Mouse (Mus musculus): ENCODE measurements around the gene Mlec. TPM values are rescaled to one million over a fixed set of nuclear protein-coding genes. Genes with fewer than 3 reads are reported as not detected.
A peak's percentile ranks its signal among the peaks of the same experiment; 100 is the strongest.

Mlec gene
- total RNA-seq (2021), result 100 to 1,000 TPM; 173 to 221 TPM
- long read RNA-seq, experiment 1, full-length matches to known transcripts, result 146 of 180 reads
- long read RNA-seq, experiment 1, partial matches to known transcripts, result 1 of 180 reads
- long read RNA-seq, experiment 1, other reads (novel, unspliced or antisense), result 33 of 180 reads
- long read RNA-seq, experiment 2, full-length matches to known transcripts, result 171 of 309 reads
- long read RNA-seq, experiment 2, partial matches to known transcripts, result 1 of 309 reads
- long read RNA-seq, experiment 2, other reads (novel, unspliced or antisense), result 137 of 309 reads

DNA sequence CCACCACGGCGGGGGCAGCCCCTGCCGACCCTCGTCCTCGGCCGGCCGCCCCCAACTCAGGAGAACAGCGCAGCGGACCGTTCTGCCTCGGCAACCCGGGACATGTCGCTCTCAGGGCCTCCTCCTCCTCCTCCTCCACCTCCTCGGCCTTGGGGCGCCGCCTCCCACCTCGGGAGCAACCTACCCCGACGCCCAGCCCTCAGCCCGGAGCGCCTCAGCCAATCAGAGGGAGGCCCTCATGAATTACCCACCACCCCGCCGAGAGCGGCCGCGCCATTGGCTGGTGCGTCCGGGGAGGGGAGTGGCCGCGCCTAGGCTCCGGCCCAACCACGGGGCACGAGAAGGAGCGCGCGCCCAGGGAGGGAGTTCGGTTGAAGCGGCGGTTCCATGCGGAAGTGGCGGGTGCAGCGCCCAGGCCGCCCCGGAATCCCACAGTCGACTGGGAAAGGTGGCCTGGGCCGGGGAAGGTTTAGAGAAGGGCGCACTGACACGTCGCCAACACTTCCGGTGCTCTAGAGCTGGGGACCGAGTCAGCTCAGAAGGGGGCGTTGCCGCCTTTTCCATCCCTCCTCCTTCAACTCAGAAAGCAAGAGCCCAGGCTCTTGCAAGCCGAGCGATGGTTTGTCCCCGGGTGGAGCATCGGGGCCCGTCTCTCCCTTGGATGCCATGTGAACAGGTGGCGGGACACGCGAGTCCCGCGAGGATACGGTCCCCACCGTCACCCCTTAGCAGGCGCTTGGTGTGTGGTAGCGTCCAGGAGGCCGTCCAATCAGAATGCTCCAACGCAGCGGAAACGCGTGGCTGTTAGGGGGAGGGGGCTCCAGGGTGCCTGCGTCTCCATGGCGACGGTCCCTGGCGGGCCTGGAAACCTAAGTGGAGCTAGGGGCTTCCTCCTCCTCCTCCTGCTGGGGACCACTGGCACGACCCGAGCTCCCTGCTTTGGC lies at the start of gene Mlec:
Gene Mlec, minus strand, starts transcription at position 140 of the 944 bp plus-strand sequence.
- DNase-seq (ENCODE audit: low spot score in 2 of 2), result peak; percentile 95 to 97

- DNase-seq (ENCODE audit: low spot score in 2 of 2), result no peak
Observed at GRCm38 (mm10) chr5:115207244-115207643, 49.3 kb upstream of the Mlec start.

- no peak for DNase-seq (ENCODE audit: low spot score in 2 of 2)
Observed at GRCm38 (mm10) chr5:115204562-115205311, 46.8 kb upstream of the Mlec start.

DNA sequence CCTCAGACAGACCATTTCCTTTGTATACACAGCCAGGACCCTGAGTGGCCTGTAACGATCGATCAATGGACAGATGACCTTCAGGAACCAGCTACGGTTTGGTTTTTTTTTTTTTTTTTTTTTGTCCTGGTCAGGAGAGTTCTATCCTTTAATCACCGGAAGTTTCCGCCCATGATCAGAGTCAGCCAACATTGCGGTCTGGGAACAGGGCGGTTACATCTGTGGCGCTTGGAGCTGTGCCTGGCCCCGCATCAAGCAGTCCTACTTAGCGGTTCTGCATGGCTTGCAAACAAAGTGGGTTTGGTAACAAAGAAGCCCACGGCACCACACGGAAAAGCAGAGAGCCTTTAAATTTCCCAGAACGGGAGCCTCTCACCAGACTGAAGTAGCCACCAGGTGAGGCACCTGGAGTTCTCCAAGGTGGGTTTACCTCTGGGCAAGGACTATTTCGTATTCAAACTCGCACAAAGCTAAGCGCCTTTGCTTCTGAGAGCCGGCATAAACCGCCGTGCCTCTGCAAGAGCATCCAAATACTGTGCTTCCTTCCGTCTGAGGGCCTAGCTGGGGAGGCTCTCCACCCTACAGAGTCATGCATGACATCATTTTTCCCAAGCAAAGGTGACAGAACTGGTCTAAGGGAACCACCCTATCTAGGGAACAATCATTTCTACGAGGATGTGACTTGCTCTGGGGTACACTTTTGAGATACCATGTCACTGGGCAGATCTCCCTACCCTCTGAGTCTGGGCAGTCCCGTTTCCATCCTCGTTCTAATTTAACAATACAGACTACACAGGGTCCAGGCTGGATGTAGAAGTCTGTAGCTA lies 46.0 kb upstream of the Mlec start:
- no peak for DNase-seq (ENCODE audit: low spot score in 2 of 2)

- no peak for DNase-seq (ENCODE audit: low spot score in 2 of 2)
Observed at GRCm38 (mm10) chr5:115194626-115195221, 36.7 kb upstream of the Mlec start.

DNA sequence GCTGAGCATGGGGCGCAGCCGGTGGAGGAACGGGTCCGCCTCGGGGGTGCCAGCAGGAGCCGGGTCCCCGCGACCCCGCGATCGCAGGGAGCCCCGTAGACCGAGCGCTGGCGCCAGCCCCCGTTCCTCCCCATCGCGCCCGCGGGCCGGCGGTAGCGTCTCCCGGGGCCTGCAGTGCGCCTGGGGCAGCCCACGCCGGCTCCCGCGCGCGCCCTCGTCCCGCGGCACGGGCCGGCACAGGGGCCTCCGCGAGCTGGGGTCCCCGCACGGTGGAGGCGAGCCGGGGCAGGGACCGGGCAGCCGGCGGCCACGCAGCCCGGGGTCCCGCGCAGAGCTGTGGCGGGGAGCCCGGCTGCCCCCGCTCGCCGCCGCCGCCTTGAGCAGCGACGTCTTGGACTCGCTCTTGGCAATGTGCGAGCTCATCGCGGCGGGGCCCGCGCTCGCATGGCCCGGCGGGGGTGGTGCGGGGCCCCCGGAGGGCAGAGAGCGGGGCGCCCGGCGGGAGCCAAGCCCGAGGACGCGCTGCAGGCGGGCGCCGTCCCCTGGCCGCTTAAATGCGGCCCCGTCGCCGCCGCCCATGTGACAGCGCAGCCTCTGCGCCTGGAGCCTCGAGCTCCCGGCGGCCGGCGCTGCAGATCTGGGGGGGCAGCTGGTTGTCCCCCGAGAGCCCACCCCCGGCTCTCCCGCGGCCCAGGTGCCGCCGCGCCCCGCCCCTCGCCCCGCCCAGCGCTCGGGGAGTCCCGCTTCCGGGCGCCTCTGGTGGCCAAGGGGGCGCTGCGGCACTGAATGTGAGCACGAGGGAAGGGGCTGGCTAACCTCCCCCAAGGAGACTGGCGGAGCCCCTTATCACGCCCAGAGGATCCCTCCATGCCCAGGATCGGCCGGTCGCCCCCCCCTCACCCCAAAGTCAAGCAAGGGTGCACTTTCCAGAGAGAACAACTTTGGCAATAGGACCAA lies 36.0 kb upstream of the Mlec start, which contains the start of gene Cabp1:
Gene Cabp1, minus strand, starts transcription at position 713 of the 957 bp plus-strand sequence.
- peak; percentile 54 to 63 for DNase-seq (ENCODE audit: low spot score in 2 of 2)

- DNase-seq (ENCODE audit: low spot score in 2 of 2), result peak; percentile 69 to 81
Observed at GRCm38 (mm10) chr5:115193226-115193625, 35.2 kb upstream of the Mlec start.

GRCm38 (mm10) chr5:115192828-115193195 lies 34.8 kb upstream of the Mlec start:
- DNase-seq (ENCODE audit: low spot score in 2 of 2), result no peak

DNA sequence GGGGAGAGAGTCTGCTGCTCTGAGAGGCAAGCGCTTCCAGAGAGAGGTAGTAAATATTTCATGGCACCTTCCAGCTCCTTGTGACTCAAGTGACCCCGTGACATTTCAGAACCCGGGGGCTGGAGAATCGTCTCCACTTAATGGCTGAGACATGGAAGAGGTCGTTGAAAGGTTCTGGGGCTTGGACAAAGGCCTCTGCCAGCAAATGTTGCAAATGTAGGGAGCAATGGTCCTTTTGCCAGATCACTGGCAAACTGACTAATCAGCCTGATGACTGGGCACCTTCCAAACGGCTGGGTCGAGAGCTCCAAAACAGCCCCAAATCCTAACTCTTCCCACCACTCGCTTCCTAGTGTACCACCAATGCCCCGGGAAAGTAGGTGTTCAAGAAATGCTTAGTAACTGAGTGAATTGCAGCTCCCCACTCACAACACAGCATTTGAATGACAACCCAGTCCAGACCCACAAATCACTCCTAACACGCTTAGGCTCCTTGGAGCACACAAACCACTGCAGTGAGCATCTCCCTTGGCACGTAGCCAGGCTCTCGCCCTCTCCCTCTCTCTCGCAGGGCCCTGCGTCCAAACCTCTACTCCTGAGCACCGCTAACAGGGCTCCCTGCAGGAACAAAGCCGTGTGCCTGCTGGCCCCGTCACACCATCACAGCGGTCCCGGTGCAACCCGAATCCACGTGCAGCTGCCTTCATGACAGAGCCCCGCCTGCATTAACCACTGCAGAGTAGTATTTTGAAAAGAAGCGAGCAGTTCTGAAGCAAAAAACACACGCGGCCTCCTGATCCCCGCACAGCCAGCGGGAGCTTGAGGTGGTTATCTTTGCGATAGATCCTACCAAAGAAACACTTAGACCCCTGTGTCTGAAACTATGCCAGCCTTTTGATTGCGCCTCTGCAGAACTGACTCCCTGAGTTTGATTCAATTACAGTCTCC lies 34.2 kb upstream of the Mlec start:
- DNase-seq (ENCODE audit: low spot score in 2 of 2), result no peak

- no peak for DNase-seq (ENCODE audit: low spot score in 2 of 2)
Observed at GRCm38 (mm10) chr5:115190081-115190480, 32.1 kb upstream of the Mlec start.

- DNase-seq (ENCODE audit: low spot score in 2 of 2), result peak in 1 of 2 experiments; percentile 52
Observed at GRCm38 (mm10) chr5:115188824-115189223, 30.8 kb upstream of the Mlec start.

- peak; percentile 94 to 98 for DNase-seq (ENCODE audit: low spot score in 2 of 2)
Observed at GRCm38 (mm10) chr5:115187188-115188131, 29.5 kb upstream of the Mlec start.

GRCm38 (mm10) chr5:115186371-115187073 lies 28.5 kb upstream of the Mlec start:
- DNase-seq (ENCODE audit: low spot score in 2 of 2), result no peak

- no peak for DNase-seq (ENCODE audit: low spot score in 2 of 2)
Observed at GRCm38 (mm10) chr5:115184726-115185125, 26.7 kb upstream of the Mlec start.

- DNase-seq (ENCODE audit: low spot score in 2 of 2), result no peak
Observed at GRCm38 (mm10) chr5:115183482-115183881, 25.5 kb upstream of the Mlec start.

DNA sequence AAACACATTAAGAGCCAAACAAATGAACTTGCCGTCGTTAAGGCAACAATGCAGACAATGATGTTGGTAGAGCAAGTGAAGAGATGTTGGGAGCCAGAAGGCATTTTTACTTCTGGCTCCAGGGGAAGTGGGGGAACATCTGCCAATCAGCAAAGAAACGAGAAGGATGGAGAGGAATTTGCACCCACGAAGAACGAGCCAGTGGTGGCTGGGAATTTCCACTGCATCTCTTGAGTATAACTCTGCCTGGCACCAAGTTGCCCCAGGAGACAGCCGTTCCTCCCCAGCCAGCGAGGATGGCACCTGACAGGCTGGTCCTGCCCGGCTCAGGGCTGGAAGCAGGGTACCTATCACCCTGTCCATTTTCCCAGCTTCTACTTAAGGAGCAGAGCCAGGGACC lies 24.9 kb upstream of the Mlec start:
- no peak for DNase-seq (ENCODE audit: low spot score in 2 of 2)

Measured in adrenal gland, adult 18-20 months (tissue).